Mouse (Mus musculus) lung, postnatal 0 days (tissue): ENCODE data around the gene Gm33543. TPM values are rescaled to one million over a fixed set of nuclear protein-coding genes. Genes with fewer than 3 reads are reported as not detected.

Source experiments
- ATAC-seq: fragments of 200-750 bp; cut with Nextera tagmentation; 2 replicates; pipeline ENCODE4 v1.8.0; 2017; ENCODE audit warnings: moderate library complexity
- DNase-seq: peaks from one replicate; pipeline ENCODE4 v3.0.0-alpha.2; 2016; ENCODE audit warnings: low spot score
- H3K27ac ChIP-seq: fragments of 300-500 bp; sonication (generic); 2 replicates; pipeline ENCODE4 v1.5.1; 2014; ENCODE audit warnings: antibody characterized with exemption, mild to moderate bottlenecking, low read length, mixed read lengths
- H3K27me3 ChIP-seq: fragments of 300-500 bp; sonication (generic); replicated peaks from 2 replicates; pipeline ENCODE4 v1.6.1; 2014; ENCODE audit warnings: low read length, mixed read lengths; ENCODE audit not compliant: insufficient read depth
- H3K36me3 ChIP-seq: fragments of 300-500 bp; sonication (generic); 2 replicates; pipeline ENCODE4 v1.6.1; 2014; ENCODE audit warnings: low read length, mixed read lengths; ENCODE audit not compliant: insufficient read depth
- H3K4me1 ChIP-seq: fragments of 300-500 bp; sonication (generic); 2 replicates; pipeline ENCODE4 v1.6.1; 2014; ENCODE audit warnings: antibody characterized with exemption, low read depth, low read length, mixed read lengths; ENCODE audit not compliant: insufficient read depth
- H3K4me2 ChIP-seq: fragments of 300-500 bp; sonication (generic); replicated peaks from 2 replicates; pipeline ENCODE4 v1.6.1; 2014; ENCODE audit warnings: low read depth, mild to moderate bottlenecking, low read length, moderate library complexity, mixed read lengths
- H3K4me3 ChIP-seq: fragments of 300-500 bp; sonication (generic); 2 replicates; pipeline ENCODE4 v1.5.1; 2014; ENCODE audit warnings: low read depth, low read length
- H3K9ac ChIP-seq: fragments of 300-500 bp; sonication (generic); replicated peaks from 2 replicates; pipeline ENCODE4 v1.6.1; 2014; ENCODE audit warnings: low read depth, mild to moderate bottlenecking
- H3K9me3 ChIP-seq: fragments of 300-500 bp; sonication (generic); 2 replicates; pipeline ENCODE4 v1.6.1; 2016; ENCODE audit warnings: low read length, mixed read lengths
- CTCF ChIP-seq: IDR thresholded peaks from 2 replicates; pipeline ENCODE4 v1.5.1; 2016; ENCODE audit warnings: antibody characterized with exemption, mild to moderate bottlenecking
- EP300 ChIP-seq: IDR thresholded peaks from 2 replicates; pipeline ENCODE4 v1.6.1; 2016; ENCODE audit warnings: antibody characterized with exemption, mild to moderate bottlenecking, control low read depth
- WGBS: fragments of 180-500 bp; shearing (Covaris S2); extraction: QIAGEN DNeasy Blood & Tissue Kit; methylation state at CpG from one replicate; pipeline ENCODE4 v1.1.7; 2014; 5-methylcytosine and 5-hydroxymethylcytosine counted together
- polyA plus RNA-seq: library from polyadenylated mRNA; unstranded; fragments of >200 nt; fragmentation: Nextera tagmentation; extraction: Ambion mirVana; gene quantifications from 2 replicates; pipeline ENCODE4 v1.2.1, GENCODE M21; 2015

Gene Gm33543
- not detected in 2 replicates for polyA plus RNA-seq

DNA sequence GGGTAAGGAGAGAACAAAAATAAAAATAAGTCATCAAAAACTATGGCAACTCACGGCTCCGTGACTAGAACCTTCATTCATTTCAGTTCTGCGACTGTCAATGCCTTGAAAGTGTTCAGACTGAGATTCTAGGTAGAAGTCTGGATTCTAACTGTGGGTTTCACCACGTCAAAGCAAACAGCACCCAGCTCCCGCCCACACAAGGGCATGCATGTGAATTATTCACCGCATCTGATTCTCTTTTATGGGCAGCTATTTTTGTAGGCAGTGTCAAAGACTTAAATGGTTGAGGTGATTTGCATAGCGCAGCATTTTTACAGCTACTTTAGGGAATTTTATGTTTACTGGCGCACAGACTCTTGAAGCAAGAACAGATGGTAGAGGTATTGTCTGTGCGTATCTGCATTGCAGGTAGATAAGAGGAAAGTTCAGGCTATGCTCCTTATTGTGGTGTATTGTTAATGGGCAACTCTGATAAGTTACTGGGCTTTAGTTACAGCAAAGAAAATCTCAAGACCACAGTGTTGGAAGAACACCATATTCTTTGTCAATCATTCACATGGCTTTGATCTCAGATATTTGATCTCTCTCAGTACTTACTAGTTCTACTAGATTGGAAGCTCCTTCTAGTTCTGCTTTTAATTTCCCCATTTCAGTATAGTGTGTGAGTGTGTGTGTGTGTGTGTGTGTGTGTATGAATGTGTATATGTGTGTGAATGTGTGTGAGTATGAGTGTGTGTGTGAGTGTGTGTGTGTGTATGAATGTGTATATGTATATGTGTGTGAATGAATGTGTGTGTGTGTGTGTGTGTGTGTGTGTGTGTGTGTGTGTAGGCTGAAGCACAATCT, at the start of gene Gm33543:
Gm33543 (minus strand) TSS at position 142 of the 849 bp plus-strand sequence.
- TF ChIP-seq CTCF (no peak), EP300 (no peak)
- H3K36me3 ChIP-seq = no peaks in the 10 kb centered on the region
- H3K4me1 ChIP-seq = no peaks in the 10 kb centered on the region
- no peaks in the 10 kb centered on the region for H3K9me3 ChIP-seq
- ATAC-seq (no peak), DNase-seq (no peak)
- no peak within 1 kb of the TSS for H3K27ac ChIP-seq
- no peak within 1 kb of the TSS for H3K4me3 ChIP-seq
- WGBS = 87% methylated on average over 9 of the region's 9 CpGs
- H3K4me2 ChIP-seq = no peak within 1 kb of the TSS
- no peak within 1 kb of the TSS for H3K9ac ChIP-seq
- no peaks in the 10 kb centered on the region for H3K27me3 ChIP-seq

GRCm38 (mm10) chr10:95892132-95892531, 49.4 kb upstream of the Gm33543 start:
- 72% methylated on average over 9 of the region's 9 CpGs for WGBS
- H3K4me1 ChIP-seq = no peaks in the 10 kb centered on the region
- TF ChIP-seq EP300 (no peak), CTCF (no peak)
- ATAC-seq (no peak), DNase-seq (no peak)
- H3K9ac ChIP-seq = no peak overlapping the region
- H3K27me3 ChIP-seq = no peaks in the 10 kb centered on the region
- no peak overlapping the region for H3K4me2 ChIP-seq
- H3K36me3 ChIP-seq = no peaks in the 10 kb centered on the region
- no peak overlapping the region for H3K27ac ChIP-seq
- no peak overlapping the region for H3K4me3 ChIP-seq
- H3K9me3 ChIP-seq = no peaks in the 10 kb centered on the region

GRCm38 (mm10) chr10:95891214-95891960, 48.7 kb upstream of the Gm33543 start:
- 78% methylated on average over 7 of the region's 7 CpGs for WGBS

GRCm38 (mm10) chr10:95883761-95884517, 41.2 kb upstream of the Gm33543 start:
- Histone ChIP-seq H3K4me1 (no peaks in the 10 kb centered on the region), H3K9ac (no peak overlapping the region), H3K36me3 (no peaks in the 10 kb centered on the region), H3K9me3 (no peaks in the 10 kb centered on the region), H3K27me3 (no peaks in the 10 kb centered on the region), H3K4me2 (no peak overlapping the region), H3K27ac (no peak overlapping the region), H3K4me3 (no peak overlapping the region)
- WGBS = 63% methylated on average over 7 of the region's 7 CpGs
- ATAC-seq (peak; percentile 54; the same call in 1 of the 2 replicates), DNase-seq (peak; percentile 31)
- TF ChIP-seq EP300 = peak; percentile 89
- no peak for TF ChIP-seq CTCF

More at GRCm38 (mm10) chr10:95891214-95891960, 48.7 kb upstream of the Gm33543 start:
- Histone ChIP-seq H3K9ac (no peak overlapping the region), H3K4me1 (no peaks in the 10 kb centered on the region), H3K27me3 (no peaks in the 10 kb centered on the region), H3K4me3 (no peak overlapping the region), H3K9me3 (no peaks in the 10 kb centered on the region), H3K36me3 (no peaks in the 10 kb centered on the region), H3K27ac (no peak overlapping the region), H3K4me2 (no peak overlapping the region)
- ATAC-seq (no peak), DNase-seq (no peak)
- no peak for TF ChIP-seq CTCF
- TF ChIP-seq EP300 = no peak

DNA sequence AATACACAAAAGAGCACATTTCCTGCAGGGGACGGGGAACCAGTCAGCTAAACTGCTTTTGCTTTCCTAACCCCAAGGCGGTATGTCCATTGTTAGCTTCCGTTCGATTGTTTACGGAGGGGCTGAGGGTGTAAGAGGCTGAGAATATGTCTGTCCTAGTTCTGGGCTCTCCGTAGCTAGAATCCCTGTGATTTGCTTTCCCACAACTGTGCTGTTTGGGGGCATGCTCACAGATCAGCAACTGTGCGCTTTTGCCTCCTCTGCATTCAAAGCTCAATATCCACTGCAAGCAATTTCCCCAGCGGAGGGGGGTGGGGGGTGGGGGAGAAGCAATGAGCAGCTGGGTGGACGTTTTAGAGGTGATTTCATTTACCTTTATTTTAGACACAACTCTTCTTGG, 39.3 kb upstream of the Gm33543 start:
- Histone ChIP-seq H3K4me3 (no peak overlapping the region), H3K9ac (no peak overlapping the region), H3K36me3 (no peaks in the 10 kb centered on the region), H3K9me3 (no peaks in the 10 kb centered on the region), H3K4me2 (no peak overlapping the region), H3K27ac (no peak overlapping the region), H3K27me3 (no peaks in the 10 kb centered on the region), H3K4me1 (no peaks in the 10 kb centered on the region)
- WGBS = 35% methylated on average over 9 of the region's 9 CpGs
- no peak for DNase-seq
- no peak for ATAC-seq
- TF ChIP-seq EP300 = no peak
- TF ChIP-seq CTCF = no peak
